Comparison of ENCODE assay signal across 12 mouse cellular contexts in the genomic region with DNA sequence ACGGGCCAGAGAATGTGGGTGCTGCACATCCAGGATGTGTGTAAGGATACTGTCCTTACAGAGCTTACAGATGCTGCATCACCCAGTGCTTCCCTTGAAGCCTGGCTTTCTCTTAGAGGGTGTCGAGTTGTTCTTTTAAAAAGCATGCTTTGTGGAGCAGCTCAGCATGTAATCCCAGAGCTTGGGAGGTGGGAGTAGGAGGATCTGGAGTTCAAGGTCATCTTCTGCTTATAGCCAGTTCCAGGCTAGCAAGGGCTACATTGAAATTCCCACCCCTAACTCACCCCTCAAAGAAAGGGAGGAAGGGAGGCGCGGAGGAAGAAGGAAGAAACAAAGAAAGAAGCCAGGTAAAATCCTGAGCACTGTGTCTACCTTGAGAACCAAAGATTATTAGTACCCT.
DNase-seq lines count a peak whose midpoint lies in the region; ATAC-seq and TF ChIP-seq lines count a peak whose summit lies in the region.
"Had no signal": no experiment of that assay in that cellular context is flagged by ENCODE, and none has a peak within 500 bp of the region (broad histone marks: within the 10 kb centered on the region; RNA-seq: fewer than 3 reads in every experiment).

No protein-coding gene starts in this region.

- peak overlapping the region; percentile 48 for H3K4me3 ChIP-seq in hindbrain, embryonic 10.5 days
- H3K4me3 ChIP-seq in hindbrain, postnatal 0 days (ENCODE audit: low read length) = no peak overlapping the region
- no peak overlapping the region for H3K4me3 ChIP-seq in hindbrain, embryonic 12.5 days
- no peak overlapping the region for H3K4me3 ChIP-seq in liver, embryonic 14.5 days (ENCODE audit: insufficient read depth in 1 of 2, low read depth in 2 of 2, low read length in 2 of 2)

- no peak overlapping the region for H3K9ac ChIP-seq in hindbrain, postnatal 0 days (replicated peaks; ENCODE audit: low read length)
- no peak overlapping the region for H3K9ac ChIP-seq in hindbrain, embryonic 12.5 days
- H3K9ac ChIP-seq in liver, embryonic 14.5 days (replicated peaks) = no peak overlapping the region
- H3K9ac ChIP-seq: forebrain, embryonic 15.5 days had no signal

- H3K27ac ChIP-seq in hindbrain, embryonic 10.5 days = no peak overlapping the region
- H3K27ac ChIP-seq in hindbrain, postnatal 0 days = no peak overlapping the region
- H3K27ac ChIP-seq in hindbrain, embryonic 12.5 days = no peak overlapping the region
- no peak overlapping the region for H3K27ac ChIP-seq in liver, embryonic 14.5 days
- H3K27ac ChIP-seq: forebrain, embryonic 15.5 days had no signal

- no peaks in the 10 kb centered on the region for H3K9me3 ChIP-seq in hindbrain, embryonic 10.5 days
- H3K9me3 ChIP-seq in hindbrain, postnatal 0 days (ENCODE audit: low read length) = no peaks in the 10 kb centered on the region
- H3K9me3 ChIP-seq in hindbrain, embryonic 12.5 days (replicated peaks) = no peaks in the 10 kb centered on the region
- no peaks in the 10 kb centered on the region for H3K9me3 ChIP-seq in liver, embryonic 14.5 days (ENCODE audit: control insufficient read depth, low read length)
- H3K9me3 ChIP-seq: forebrain, embryonic 15.5 days had no signal

- no peak for TF ChIP-seq CTCF in hindbrain, postnatal 0 days (IDR thresholded peaks at IDR 0.05; ENCODE audit: low read depth)
- no peak for TF ChIP-seq CTCF in liver, embryonic 14.5 days (IDR thresholded peaks at IDR 0.05; ENCODE audit: low read depth)

- no peak for ATAC-seq in hindbrain, postnatal 0 days
- no peak for ATAC-seq in hindbrain, embryonic 12.5 days (ENCODE audit: low FRiP score)
- ATAC-seq in liver, embryonic 14.5 days (ENCODE audit: insufficient read depth) = no peak
- ATAC-seq in CD4-positive, CD25-positive, alpha-beta regulatory T cell, adult 4 months = no peak
- ATAC-seq: inflammation-experienced regulatory T-cells, adult 6 months had no signal

- H3K4me1 ChIP-seq in hindbrain, embryonic 10.5 days (replicated peaks) = peaks cover 16% of the 10 kb centered on the region; the same call in 1 of the 2 replicates
- 0 out of 2 replicates have a peak, but pooled peaks cover 8% of the 10 kb centered on the region for H3K4me1 ChIP-seq in hindbrain, postnatal 0 days (ENCODE audit: insufficient read depth, low read length)
- peaks cover 7% of the 10 kb centered on the region for H3K4me1 ChIP-seq in hindbrain, embryonic 12.5 days
- peaks cover 0 to 10% of the 10 kb centered on the region in 2 experiments; a peak in 2 of 4 replicates for H3K4me1 ChIP-seq in liver, embryonic 14.5 days (replicated peaks; ENCODE audit: control insufficient read depth in 2 of 2, insufficient read depth in 2 of 2, low read length in 1 of 2)

- no peak for TF ChIP-seq EP300 in liver, embryonic 14.5 days (IDR thresholded peaks at IDR 0.05; ENCODE audit: low read depth)

- WGBS in hindbrain, embryonic 10.5 days = 56% methylated on average over 4 of the region's 4 CpGs
- WGBS in hindbrain, postnatal 0 days = 71% methylated on average over 4 of the region's 4 CpGs
- 69% methylated on average over 4 of the region's 4 CpGs for WGBS in hindbrain, embryonic 12.5 days
- WGBS in liver, embryonic 14.5 days (ENCODE audit: insufficient replicate concordance) = 66% methylated on average over 4 of the region's 4 CpGs

- no peak overlapping the region for H3K4me2 ChIP-seq in hindbrain, postnatal 0 days (ENCODE audit: low read depth, low read length)
- peak overlapping the region; percentile 53; the same call in 1 of the 2 replicates for H3K4me2 ChIP-seq in hindbrain, embryonic 12.5 days (replicated peaks)
- peak overlapping the region; percentile 52 for H3K4me2 ChIP-seq in liver, embryonic 14.5 days (ENCODE audit: low read depth)

- H3K27me3 ChIP-seq in hindbrain, embryonic 10.5 days (ENCODE audit: insufficient read depth, poor library complexity, severe bottlenecking) = peaks cover 31% of the 10 kb centered on the region
- H3K27me3 ChIP-seq in hindbrain, postnatal 0 days (ENCODE audit: insufficient read depth, low read length) = no peaks in the 10 kb centered on the region
- H3K27me3 ChIP-seq in hindbrain, embryonic 12.5 days = peaks cover 11% of the 10 kb centered on the region
- H3K27me3 ChIP-seq in liver, embryonic 14.5 days (ENCODE audit: control insufficient read depth, insufficient read depth, low read length) = no peaks in the 10 kb centered on the region
- H3K27me3 ChIP-seq: forebrain, embryonic 15.5 days had no signal

- DNase-seq in hindbrain, embryonic 10.5 days (ENCODE audit: low spot score) = no peak
- DNase-seq in hindbrain, postnatal 0 days (ENCODE audit: low spot score) = no peak
- peak; percentile 92 for DNase-seq in ES-CJ7 (ENCODE audit: low read depth, low spot score)
- no peak for DNase-seq in liver, embryonic 14.5 days (ENCODE audit: low read depth in 3 of 3, low spot score in 3 of 3)
- DNase-seq in spleen, postnatal 4 days (ENCODE audit: low spot score in 2 of 2) = no peak
- no peak for DNase-seq in adrenal gland, postnatal 36 days
- DNase-seq: adrenal gland, postnatal 10 days; cerebellum, adult 9-11 months had no signal

- H3K36me3 ChIP-seq in hindbrain, embryonic 10.5 days = no peaks in the 10 kb centered on the region
- H3K36me3 ChIP-seq in hindbrain, postnatal 0 days (ENCODE audit: insufficient read depth, low read length) = no peaks in the 10 kb centered on the region
- no peaks in the 10 kb centered on the region for H3K36me3 ChIP-seq in hindbrain, embryonic 12.5 days
- no peaks in the 10 kb centered on the region for H3K36me3 ChIP-seq in liver, embryonic 14.5 days (replicated peaks; ENCODE audit: control insufficient read depth, insufficient read depth, low read depth)
- H3K36me3 ChIP-seq: forebrain, embryonic 15.5 days had no signal
